ENCODE assay signal across 24 mouse cellular contexts in the genomic region with DNA sequence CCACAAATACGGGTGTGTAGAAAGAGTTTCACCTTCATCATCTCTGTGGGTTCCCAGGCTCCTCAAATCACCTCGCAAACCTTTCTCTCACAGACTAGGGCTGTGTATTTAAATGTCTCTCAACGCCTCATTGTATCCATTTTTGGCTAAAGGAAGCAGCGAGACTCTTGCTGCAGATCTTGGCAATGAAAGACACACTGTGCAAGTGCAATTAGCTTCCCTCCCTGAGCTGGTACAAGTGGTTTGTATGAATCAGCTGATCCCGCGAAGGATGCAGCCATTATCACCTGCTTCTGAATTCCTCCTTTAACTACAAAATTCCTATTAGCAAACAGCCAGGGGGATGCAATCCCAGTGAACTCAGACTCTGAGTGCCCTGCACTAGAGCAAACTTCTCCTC.
DNase-seq lines count a peak whose midpoint lies in the region; ATAC-seq and TF ChIP-seq lines count a peak whose summit lies in the region.
"Had no signal": no experiment of that assay in that cellular context is flagged by ENCODE, and none has a peak within 500 bp of the region (broad histone marks: within the 10 kb centered on the region; RNA-seq: fewer than 3 reads in every experiment).

No protein-coding gene starts in this region.

- H3K36me3 ChIP-seq in forebrain, embryonic 15.5 days: no peaks in the 10 kb centered on the region
- no peaks in the 10 kb centered on the region for H3K36me3 ChIP-seq in forebrain, embryonic 12.5 days (replicated peaks)
- no peaks in the 10 kb centered on the region for H3K36me3 ChIP-seq in midbrain, postnatal 0 days (ENCODE audit: insufficient read depth, low read length)
- H3K36me3 ChIP-seq: G1E had no signal

- TF ChIP-seq CTCF in left cerebral cortex, adult 2 months (IDR thresholded peaks at IDR 0.05): no peak
- no peak for TF ChIP-seq CTCF in midbrain, postnatal 0 days (IDR thresholded peaks at IDR 0.05)

- no peak overlapping the region for H3K4me3 ChIP-seq in forebrain, embryonic 15.5 days
- H3K4me3 ChIP-seq in forebrain, embryonic 12.5 days (replicated peaks): no peak overlapping the region
- peak overlapping the region; percentile 6; the same call in 1 of the 2 replicates for H3K4me3 ChIP-seq in left cerebral cortex, adult 2 months
- no peak overlapping the region for H3K4me3 ChIP-seq in midbrain, postnatal 0 days (ENCODE audit: low read depth, low read length)
- H3K4me3 ChIP-seq: layer of hippocampus, adult 2 months had no signal

- WGBS in forebrain, embryonic 15.5 days: 24% methylated on average over 6 of the region's 6 CpGs
- WGBS in forebrain, embryonic 12.5 days: 60% methylated on average over 6 of the region's 6 CpGs
- 53% methylated on average over 6 of the region's 6 CpGs for WGBS in midbrain, postnatal 0 days

- no peaks in the 10 kb centered on the region for H3K9me3 ChIP-seq in forebrain, embryonic 15.5 days
- H3K9me3 ChIP-seq in forebrain, embryonic 12.5 days: no peaks in the 10 kb centered on the region
- no peaks in the 10 kb centered on the region for H3K9me3 ChIP-seq in midbrain, postnatal 0 days (ENCODE audit: low read length)

- 0 out of 2 replicates have a peak, but pooled peaks have one; percentile 38 for ATAC-seq in forebrain, embryonic 15.5 days (replicated peaks)
- ATAC-seq in forebrain, embryonic 12.5 days (ENCODE audit: low FRiP score): no peak
- ATAC-seq in midbrain, postnatal 0 days (ENCODE audit: low FRiP score): no peak
- ATAC-seq: activated CD4-positive, CD25-positive, alpha-beta regulatory T cell, adult 4 months had no signal

- H3K27me3 ChIP-seq in forebrain, embryonic 15.5 days: no peaks in the 10 kb centered on the region
- H3K27me3 ChIP-seq in forebrain, embryonic 12.5 days: no peaks in the 10 kb centered on the region
- no peaks in the 10 kb centered on the region for H3K27me3 ChIP-seq in midbrain, postnatal 0 days (ENCODE audit: insufficient read depth, low read length)

- intact Hi-C loops in left cerebral cortex, adult 2 months (cut with DNase I): loop anchor here (5.0 kb wide), 1 partner anchor 70 kb away; no protein-coding TSS in a partner anchor
- intact Hi-C loops in left cerebral cortex, postnatal 4 days (cut with DNase I): no loop called here

- DNase-seq in left cerebral cortex, adult 2 months (ENCODE audit: extremely low spot score in 1 of 2, low spot score in 2 of 2): no peak
- DNase-seq in left cerebral cortex, postnatal 4 days: no peak
- peak; percentile 71 for DNase-seq in brain, adult 2 months (ENCODE audit: low read depth, low spot score)
- peak; percentile 34 for DNase-seq in midbrain, postnatal 0 days (ENCODE audit: low spot score)
- no peak for DNase-seq in gastrocnemius, postnatal 25 days
- DNase-seq: adrenal gland, postnatal 14 days; cerebellum, adult 11-12 months; cerebellum, postnatal 14 days; embryo, embryonic 11 days; heart, postnatal 10 days; kidney, adult 2 months; kidney, postnatal 14 days; layer of hippocampus, postnatal 36 days; lung, adult 2 months; lung, postnatal 36 days; spleen, adult 18-20 months; thymus, postnatal 36 days had no signal

- H3K4me1 ChIP-seq in forebrain, embryonic 15.5 days: peaks cover 11% of the 10 kb centered on the region
- H3K4me1 ChIP-seq in forebrain, embryonic 12.5 days: no peaks in the 10 kb centered on the region
- H3K4me1 ChIP-seq in midbrain, postnatal 0 days (ENCODE audit: insufficient read depth, low read length): peaks cover 4% of the 10 kb centered on the region; the same call in 1 of the 2 replicates

- peak overlapping the region; percentile 56 for H3K27ac ChIP-seq in forebrain, embryonic 15.5 days (replicated peaks)
- no peak overlapping the region for H3K27ac ChIP-seq in forebrain, embryonic 12.5 days
- H3K27ac ChIP-seq in left cerebral cortex, adult 2 months: peak overlapping the region; percentile 36
- H3K27ac ChIP-seq in midbrain, postnatal 0 days (ENCODE audit: low read depth, low read length): no peak overlapping the region
- H3K27ac ChIP-seq: layer of hippocampus, adult 2 months had no signal

- H3K4me2 ChIP-seq in forebrain, embryonic 15.5 days (replicated peaks): no peak overlapping the region
- H3K4me2 ChIP-seq in forebrain, embryonic 12.5 days: no peak overlapping the region
- no peak overlapping the region for H3K4me2 ChIP-seq in midbrain, postnatal 0 days (ENCODE audit: low read depth, low read length, poor library complexity, severe bottlenecking)
- H3K4me2 ChIP-seq: heart, embryonic 11.5 days; liver, embryonic 11.5 days had no signal

- H3K9ac ChIP-seq in forebrain, embryonic 15.5 days (replicated peaks): no peak overlapping the region
- no peak overlapping the region for H3K9ac ChIP-seq in forebrain, embryonic 12.5 days
- H3K9ac ChIP-seq in midbrain, postnatal 0 days (replicated peaks; ENCODE audit: low read length, poor library complexity, severe bottlenecking): no peak overlapping the region

Comparison
In these comparisons a context has a peak if more than half of its experiments do, and no peak if none do; other contexts are left out.
1. H3K27ac ChIP-seq: peak in forebrain, embryonic 15.5 days (single experiment) and left cerebral cortex, adult 2 months (single experiment); none in forebrain, embryonic 12.5 days (single experiment) and midbrain, postnatal 0 days (single experiment).
2. DNase-seq: peak in brain, adult 2 months (single experiment) and midbrain, postnatal 0 days (single experiment); none in left cerebral cortex, adult 2 months (0 of 2), left cerebral cortex, postnatal 4 days (single experiment) and gastrocnemius, postnatal 25 days (single experiment).